Mouse (Mus musculus) liver, adult 2 months (tissue): ENCODE measurements at regions not wholly inside any gene's neighbourhood (a gene's known extent, or its start where the extent isn't known, plus 50 kb on each side); places are given as distances from the start of the nearest gene placed in this dataset.

Experiments
- CTCF ChIP-seq: fragments of 200-500 bp; IDR thresholded peaks from 2 replicates; pipeline ENCODE4 v1.5.1; 2011; ENCODE audit warnings: low read depth, low read length, control low read depth
- POLR2A ChIP-seq: fragments of 200-500 bp; IDR thresholded peaks from 2 replicates; pipeline ENCODE4 v1.6.1; 2011; ENCODE audit warnings: low read length, control low read depth; ENCODE audit not compliant: insufficient read depth; ENCODE audit errors: extremely low read depth

DNA sequence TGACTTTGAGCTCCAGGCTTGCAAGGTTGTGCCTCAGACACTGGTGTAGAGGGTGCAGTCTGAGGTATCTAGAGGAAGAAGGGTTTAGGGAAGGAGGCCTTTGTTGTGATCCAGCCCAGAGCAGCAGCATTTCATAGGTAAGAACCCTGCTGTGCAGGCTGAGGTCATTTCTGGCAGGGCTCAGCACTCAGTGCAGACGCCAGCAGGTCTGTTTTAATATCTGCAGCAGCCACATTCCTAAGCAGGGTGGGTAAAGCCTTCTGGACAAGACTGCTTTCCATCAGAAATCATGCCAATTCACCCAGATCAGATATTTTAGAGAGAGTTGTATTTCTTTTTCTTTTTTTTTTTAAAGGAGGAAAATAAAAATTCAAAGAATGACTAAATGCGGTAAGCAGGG, 74.8 kb downstream of the Rpusd4 start:
- TF ChIP-seq POLR2A (no peak), CTCF (no peak)
